Mouse (Mus musculus): ENCODE results near the gene Lag3. TPM values are rescaled to one million over a fixed set of nuclear protein-coding genes. Genes with fewer than 3 reads are reported as not detected.

Gene Lag3
- under 1 TPM; 0.72 to 0.84 TPM for total RNA-seq (2021)

GRCm38 (mm10) chr6:124911533-124912218 lies at the start of gene Lag3:
Gene Lag3, minus strand, starts transcription at chr6:124911705.
- no peak for DNase-seq
- intact Hi-C loops (cut with DNase I): no loop called here

- DNase-seq: no peak
- intact Hi-C loops (cut with DNase I): no loop called here
These were observed 49.5 kb upstream of the Lag3 start for GRCm38 (mm10) chr6:124961021-124961420.

GRCm38 (mm10) chr6:124959960-124960359 lies 48.5 kb upstream of the Lag3 start:
- no peak for DNase-seq
- intact Hi-C loops (cut with DNase I): no loop called here

GRCm38 (mm10) chr6:124958127-124958526 lies 46.6 kb upstream of the Lag3 start:
- intact Hi-C loops (cut with DNase I): no loop called here
- DNase-seq: no peak

- no peak for DNase-seq
- intact Hi-C loops (cut with DNase I): no loop called here
These were observed 43.7 kb upstream of the Lag3 start for GRCm38 (mm10) chr6:124955212-124955611.

- no peak for DNase-seq
- intact Hi-C loops (cut with DNase I): no loop called here
These were observed 42.6 kb upstream of the Lag3 start for GRCm38 (mm10) chr6:124953991-124954715.

GRCm38 (mm10) chr6:124943526-124943925 lies 32.0 kb upstream of the Lag3 start:
- intact Hi-C loops (cut with DNase I): no loop called here
- no peak for DNase-seq

- DNase-seq: no peak
- intact Hi-C loops (cut with DNase I): no loop called here
These were observed 30.2 kb upstream of the Lag3 start for GRCm38 (mm10) chr6:124941679-124942078.

- intact Hi-C loops (cut with DNase I): no loop called here
- DNase-seq: no peak
These were observed 27.0 kb upstream of the Lag3 start for GRCm38 (mm10) chr6:124938554-124938953.

GRCm38 (mm10) chr6:124937493-124937892 lies 26.0 kb upstream of the Lag3 start:
- intact Hi-C loops (cut with DNase I): no loop called here
- no peak for DNase-seq

- intact Hi-C loops (cut with DNase I): no loop called here
- DNase-seq: no peak
These were observed 25.2 kb upstream of the Lag3 start for GRCm38 (mm10) chr6:124936681-124937080.

GRCm38 (mm10) chr6:124934670-124935069 lies 23.2 kb upstream of the Lag3 start:
- intact Hi-C loops (cut with DNase I): no loop called here
- no peak for DNase-seq

GRCm38 (mm10) chr6:124933127-124933526 lies 21.6 kb upstream of the Lag3 start:
- intact Hi-C loops (cut with DNase I): loop anchor here (2.0 kb wide), 1 partner anchor 32 kb away; the partner anchor contains the start of gene Cops7a
- DNase-seq: no peak

GRCm38 (mm10) chr6:124932314-124932695 lies 20.8 kb upstream of the Lag3 start:
- intact Hi-C loops (cut with DNase I): loop anchor here (2.0 kb wide), 1 partner anchor 32 kb away; the partner anchor contains the start of gene Cops7a
- no peak for DNase-seq

GRCm38 (mm10) chr6:124931525-124932313 lies 20.2 kb upstream of the Lag3 start:
- intact Hi-C loops (cut with DNase I): loop anchor here (2.0 kb wide), 2 partner anchors 33 to 77 kb away; partner anchors contain the start of genes Cops7a and Zfp384
- DNase-seq: peak; percentile 51 to 65

- DNase-seq: peak; percentile 99 to 100
- intact Hi-C loops (cut with DNase I): loop anchor here (1.0 to 2.0 kb wide), 4 partner anchors 14 to 78 kb away; partner anchors contain the start of genes P3h3 and Zfp384
These were observed 19.4 kb upstream of the Lag3 start, which contains the start of gene Mlf2 for GRCm38 (mm10) chr6:124930754-124931524. Gene Mlf2, plus strand, starts transcription at chr6:124931386.

GRCm38 (mm10) chr6:124930231-124930630 lies 18.7 kb upstream of the Lag3 start:
- intact Hi-C loops (cut with DNase I): loop anchor here (1.0 to 2.0 kb wide), 4 partner anchors 13 to 79 kb away; partner anchors contain the start of genes P3h3 and Zfp384
- peak in 1 of 2 experiments; percentile 32 for DNase-seq

GRCm38 (mm10) chr6:124925941-124926340 lies 14.4 kb upstream of the Lag3 start:
- DNase-seq: peak; percentile 78 to 79
- intact Hi-C loops (cut with DNase I): no loop called here

GRCm38 (mm10) chr6:124925173-124925793 lies 13.8 kb upstream of the Lag3 start:
- intact Hi-C loops (cut with DNase I): no loop called here
- DNase-seq: no peak

GRCm38 (mm10) chr6:124921539-124921938 lies 10.0 kb upstream of the Lag3 start:
- intact Hi-C loops (cut with DNase I): no loop called here
- DNase-seq: no peak
